Mouse (Mus musculus): ENCODE results near the gene Llgl2.
A peak's percentile ranks its signal among the peaks of the same experiment; 100 is the strongest.

Gene Llgl2

DNA sequence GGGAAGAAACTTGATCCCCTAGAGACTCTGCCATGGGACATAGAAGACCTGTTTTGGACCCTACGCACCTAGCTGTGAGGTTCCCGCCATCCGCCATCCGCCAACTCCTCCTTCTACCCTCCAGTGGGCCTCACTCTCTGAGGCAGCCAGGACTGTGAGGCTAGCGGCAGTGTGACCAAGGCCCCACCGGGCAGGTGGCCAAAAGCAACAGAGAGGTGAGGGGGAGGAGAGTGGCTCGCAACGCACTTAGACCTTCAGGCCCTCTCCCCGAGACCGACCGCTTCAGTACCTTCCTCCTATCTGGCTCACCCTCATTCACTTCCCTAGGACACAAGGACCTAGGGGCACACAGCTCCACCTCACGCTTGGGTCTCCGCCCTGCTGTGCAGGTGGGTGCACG is 13.5 kb upstream of the Llgl2 start:
- no peak for DNase-seq

DNA sequence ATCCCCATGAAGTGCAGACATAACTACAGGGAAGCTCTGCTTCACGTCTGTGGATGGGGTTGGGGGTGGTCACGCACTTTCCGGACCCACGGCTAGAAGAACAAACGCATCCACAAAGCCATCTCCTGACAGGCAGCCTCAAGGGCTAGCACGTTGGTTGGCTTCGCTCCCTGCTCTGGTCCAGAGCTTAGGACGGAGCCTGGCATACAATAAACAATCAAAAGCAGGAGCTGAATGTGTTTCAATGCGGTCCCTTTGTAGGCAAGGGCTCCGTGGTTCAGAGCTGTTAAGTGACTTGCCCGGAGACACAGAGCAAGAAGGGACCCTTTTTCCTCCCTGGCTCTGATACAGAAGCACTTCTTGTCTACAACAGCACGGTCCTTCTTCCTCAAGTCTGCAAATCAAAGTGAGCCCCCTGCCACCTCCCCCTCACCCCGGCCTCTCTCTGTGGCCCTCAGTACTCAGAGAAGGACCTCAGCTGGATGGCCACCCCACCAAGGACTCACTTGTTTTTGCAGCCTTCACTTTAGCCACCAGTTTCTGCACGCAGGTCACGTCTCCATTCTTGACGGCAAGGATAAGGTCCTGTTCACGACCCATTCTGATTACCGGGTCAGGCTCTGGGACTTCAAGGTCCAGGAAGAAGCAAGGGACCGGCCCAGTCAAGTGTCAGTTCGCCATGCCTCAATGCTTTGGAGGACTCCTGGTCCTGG is 12.3 kb upstream of the Llgl2 start:
- no peak for DNase-seq

DNA sequence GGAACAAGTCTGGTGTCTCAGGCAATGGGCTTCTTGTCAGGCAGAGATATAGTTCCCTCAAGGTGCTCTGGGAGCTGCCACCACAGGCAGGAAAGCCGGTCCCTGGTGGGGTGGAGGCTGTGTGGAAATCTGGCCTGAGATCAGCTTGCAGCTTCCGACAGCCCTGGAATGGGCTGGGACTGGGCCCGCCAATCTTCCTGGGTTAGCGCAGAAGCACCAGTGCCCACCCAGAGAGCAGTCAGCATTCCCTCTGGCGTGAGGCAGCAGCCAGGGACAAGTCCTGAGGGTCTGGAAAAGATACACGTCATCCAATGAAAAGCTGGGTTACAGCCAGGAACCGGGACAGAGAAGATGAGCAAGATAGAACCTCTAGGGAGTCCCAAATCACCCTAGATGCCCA is 11.8 kb upstream of the Llgl2 start:
- DNase-seq: no peak

DNA sequence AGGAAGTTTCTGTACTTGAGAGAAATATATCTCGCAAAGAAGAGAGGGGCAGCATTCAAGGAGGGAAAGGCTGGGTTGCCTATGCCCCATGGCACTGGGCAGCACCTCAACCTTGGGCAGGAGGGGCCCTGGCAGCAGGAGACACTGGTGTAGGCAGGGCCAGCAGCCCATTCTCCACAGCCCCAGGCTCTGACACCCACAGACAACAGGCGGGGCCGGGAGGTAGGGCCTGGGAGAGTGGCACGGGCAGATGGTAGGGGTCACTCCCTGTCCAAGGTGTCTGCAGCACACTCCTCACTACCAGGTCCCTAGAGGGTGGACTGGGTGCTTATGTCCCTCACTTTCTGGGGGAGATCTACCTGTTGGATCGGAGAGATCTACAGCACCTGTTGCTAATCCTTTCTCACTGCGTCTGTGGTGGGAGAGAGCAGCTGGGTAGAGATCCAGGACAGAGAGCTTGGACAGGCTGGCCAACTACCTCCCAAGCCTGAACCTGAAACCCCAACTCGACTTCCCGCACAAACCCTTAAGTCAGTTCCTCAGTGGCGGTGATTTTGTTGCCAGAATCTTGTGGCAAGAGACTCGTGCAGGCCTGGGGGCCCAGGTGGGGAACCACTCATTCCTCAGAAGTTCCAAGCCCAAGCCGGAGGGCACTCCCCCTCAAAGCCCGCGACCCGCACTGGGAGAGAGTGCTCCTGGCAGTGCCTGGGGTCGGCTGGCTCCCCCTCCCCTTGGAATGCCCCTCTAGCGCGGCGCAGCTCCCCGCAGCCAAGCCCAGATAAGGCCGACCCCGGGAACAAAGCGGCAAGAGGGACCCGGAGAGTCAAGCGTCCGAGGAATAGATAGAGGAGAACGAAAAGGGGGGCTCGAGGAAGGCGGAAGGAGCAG is 11.1 kb upstream of the Llgl2 start:
- no peak for DNase-seq

DNA sequence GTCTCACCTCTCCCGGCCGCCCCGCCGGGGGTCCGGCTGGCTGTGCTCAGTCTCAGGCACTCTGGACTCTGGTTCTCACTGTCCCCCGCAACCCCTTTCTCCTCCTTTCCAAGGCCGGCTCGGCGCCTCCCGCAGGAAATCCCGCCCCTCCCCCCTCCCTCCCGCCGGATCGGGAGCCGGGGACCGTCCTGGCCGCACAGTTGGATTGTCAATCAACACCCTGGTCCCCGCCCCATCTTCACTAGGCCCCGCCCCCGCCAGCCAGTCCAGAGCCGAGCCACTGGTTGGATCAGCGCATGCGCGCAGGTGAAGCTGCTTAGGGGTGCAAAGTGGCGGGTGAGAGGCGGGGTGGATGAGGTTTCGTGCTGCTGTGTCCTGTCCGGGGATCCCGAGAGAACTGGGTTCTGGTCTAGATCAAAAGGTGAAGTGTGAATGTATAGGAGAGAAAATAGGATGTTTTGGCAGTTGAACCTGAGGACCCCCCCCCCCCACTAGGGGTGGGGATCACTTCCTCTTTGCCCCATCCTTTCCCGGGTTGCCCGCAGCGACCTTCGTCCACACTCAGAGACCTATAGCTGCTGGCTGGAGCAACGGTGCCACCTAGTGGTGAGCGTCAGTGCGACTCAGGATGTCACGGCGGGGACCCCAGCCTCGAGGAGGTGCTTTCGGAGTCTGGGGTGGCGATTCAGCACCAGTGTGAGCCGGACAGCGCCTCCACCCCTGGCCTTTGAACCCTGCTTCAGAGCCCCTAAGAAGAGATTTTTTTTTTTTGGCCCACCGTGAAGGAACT is 10.1 kb upstream of the Llgl2 start, which contains the start of gene Caskin2:
Gene Caskin2, minus strand, starts transcription at position 133 of the 790 bp plus-strand sequence.
- peak; percentile 98 for DNase-seq

DNA sequence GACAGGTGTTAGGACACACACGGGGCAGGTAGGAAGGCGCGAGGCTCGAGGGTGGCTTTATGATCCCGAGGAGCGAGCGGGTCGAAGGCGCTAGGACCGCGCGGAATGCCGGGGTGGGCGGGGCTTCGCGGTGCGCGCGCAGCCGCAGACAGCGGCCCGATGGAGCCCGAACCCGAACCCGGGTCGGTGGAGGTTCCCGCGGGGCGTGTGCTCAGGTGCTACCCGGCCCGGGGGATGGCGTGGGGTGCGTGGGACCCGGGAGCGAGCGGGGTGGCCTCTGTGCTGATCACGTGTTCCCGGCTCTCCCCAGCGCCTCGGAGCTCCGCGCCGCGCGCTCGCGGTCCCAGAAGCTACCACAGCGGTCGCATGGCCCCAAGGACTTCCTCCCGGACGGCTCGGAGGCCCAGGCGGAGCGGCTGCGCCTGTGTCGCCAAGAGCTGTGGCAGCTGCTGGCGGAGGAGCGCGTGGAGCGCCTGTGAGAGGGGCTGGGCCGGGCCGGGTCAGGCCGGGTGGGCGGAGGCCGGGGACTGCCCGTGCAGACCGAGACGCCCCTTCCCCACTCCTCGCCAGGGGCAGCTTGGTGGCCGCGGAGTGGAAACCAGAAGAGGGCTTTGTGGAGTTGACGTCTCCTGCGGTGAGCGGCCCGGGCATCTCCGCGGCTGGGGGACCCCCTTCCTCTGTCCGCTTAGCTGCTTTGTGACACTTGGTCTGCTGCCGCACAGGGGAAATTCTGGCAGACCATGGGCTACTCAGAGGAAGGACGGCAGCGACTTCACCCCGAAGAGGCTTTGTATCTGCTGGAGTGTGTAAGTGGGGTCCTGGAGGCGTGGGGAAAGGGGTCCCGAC is 9.0 kb upstream of the Llgl2 start, which contains the start of gene Tsen54:
Gene Tsen54, plus strand, starts transcription at position 120 of the 846 bp plus-strand sequence.
- peak; percentile 92 for DNase-seq

DNA sequence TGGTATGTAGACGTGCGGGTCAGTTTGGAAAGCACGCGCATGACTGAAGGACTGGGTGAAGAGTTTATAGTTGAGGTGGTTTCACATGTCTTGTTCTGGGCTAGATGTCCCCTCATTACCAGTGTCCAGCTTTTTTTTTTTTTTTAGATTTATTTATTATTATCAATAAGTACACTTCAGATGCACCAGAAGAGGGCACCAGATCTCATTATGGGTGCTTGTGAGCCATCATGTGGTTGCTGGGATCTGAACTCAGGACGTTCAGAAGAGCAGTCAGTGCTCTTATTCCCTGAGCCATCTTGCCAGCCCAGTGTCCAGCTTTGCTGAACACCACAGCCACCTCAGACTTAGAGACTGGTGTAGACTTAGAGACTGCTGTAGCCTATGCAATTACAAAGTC is 6.5 kb upstream of the Llgl2 start:
- DNase-seq: no peak

DNA sequence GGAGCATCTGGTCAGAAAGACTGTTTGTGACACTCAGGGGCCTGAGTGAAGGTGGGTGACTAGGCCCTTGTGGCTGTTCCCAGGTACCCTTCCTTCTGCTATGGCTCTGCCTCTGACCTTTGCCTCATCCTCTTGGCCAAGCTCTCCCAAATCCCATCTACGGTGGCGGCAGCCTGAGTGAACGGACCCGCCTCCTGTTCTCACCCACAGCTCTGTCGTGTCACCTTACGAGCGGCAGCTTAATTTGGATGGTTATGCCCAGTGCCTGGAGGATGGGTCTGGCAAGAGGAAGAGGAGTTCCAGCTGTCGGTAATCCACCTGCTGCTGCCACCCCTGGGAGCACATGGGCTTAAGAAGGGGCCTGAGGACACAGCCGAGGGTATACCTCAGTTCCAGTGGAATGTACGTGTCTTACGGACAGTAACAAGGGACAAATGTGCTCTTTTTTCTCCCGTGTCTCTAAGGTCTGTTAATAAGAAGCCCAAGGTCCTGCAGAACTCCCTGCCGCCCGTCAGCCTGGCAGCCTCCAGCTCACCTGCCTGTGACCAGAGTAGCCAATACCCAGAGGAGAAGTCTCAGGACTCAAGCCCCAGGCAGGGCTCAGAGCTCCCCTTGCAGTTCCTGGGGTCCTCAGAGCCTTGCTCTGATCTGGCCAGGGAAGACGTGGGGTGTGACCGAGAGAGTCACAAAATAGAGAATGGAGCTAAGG is 3.8 kb upstream of the Llgl2 start:
- no peak for DNase-seq

DNA sequence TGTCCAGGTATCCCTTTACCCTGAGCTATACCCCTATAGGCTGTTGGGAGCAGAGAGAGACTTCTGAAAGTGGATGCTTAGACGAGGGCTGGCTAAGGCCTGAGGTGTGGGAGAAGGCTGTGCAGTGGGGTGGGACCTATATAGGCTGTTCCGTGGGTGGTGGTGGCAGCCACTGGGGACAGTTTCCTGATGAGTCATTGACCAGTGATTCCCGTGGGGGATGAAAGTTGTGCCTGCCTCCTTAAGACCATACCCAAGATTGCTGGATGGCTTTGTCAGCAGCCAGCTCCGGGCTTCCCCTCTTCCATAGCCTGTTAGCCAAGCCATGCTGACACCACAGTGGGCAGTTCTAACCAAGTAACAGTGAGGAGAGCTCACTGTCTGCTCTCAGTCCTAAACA is 2.8 kb upstream of the Llgl2 start:
- no peak for DNase-seq

DNA sequence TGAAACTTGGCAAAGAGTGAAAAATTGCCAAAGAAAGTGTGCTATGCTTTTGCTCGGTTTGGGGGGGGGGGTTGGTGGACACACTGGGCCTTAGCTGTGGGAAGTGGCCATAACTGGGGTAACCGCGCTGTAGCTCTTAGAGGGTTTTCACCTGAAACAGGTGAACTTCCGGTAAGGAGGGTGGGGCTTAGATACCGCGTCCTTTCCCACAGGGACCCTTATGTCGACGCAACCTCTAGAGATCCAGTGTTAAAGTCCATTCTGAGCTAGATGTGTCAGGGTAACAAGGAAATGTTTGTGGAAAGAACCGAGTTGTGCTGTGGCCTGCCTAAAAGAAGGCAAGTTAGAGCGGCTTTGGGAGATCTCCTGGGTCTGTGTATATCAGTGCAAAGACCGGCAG is 964 bp downstream of the Llgl2 start:
- DNase-seq: no peak

DNA sequence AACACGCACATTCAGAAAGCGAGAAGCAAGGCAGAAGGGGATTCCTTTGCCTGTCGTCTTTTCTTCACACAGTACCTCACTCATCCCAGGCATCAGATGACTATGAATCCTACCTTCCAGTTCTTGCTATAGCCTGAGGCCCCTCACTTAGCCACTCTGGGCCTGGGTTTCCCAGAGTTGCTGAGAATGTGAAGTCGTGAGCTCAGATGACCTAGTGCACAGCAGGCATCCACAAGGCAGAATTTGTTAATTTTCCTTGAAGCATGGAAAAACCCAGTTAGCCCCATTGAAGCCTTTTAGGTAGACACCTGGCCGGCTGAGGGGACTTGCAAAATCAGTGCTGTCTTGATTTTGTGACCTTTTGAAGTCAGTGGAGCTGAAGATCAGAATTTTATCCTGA is 2.6 kb downstream of the Llgl2 start:
- DNase-seq: no peak

DNA sequence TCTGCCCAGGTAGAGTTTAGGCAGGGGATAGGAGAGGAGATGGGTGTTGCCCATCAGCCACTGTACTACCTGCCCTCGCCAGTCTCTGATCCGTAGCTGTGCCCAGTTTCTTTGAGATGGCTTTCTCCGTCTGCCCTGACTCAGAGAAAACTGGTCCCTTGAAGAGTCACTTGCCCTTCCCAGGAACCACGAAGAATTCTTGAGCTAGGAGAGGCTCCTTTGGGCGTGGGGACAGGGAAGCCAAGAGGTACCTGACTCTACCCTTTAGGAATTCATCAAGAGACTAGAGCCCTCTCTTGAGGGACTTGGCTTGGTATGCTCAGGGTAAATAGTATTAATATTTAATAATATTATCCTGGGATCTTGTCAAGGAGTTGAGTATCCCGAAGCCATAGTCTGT is 3.8 kb downstream of the Llgl2 start:
- DNase-seq: no peak

DNA sequence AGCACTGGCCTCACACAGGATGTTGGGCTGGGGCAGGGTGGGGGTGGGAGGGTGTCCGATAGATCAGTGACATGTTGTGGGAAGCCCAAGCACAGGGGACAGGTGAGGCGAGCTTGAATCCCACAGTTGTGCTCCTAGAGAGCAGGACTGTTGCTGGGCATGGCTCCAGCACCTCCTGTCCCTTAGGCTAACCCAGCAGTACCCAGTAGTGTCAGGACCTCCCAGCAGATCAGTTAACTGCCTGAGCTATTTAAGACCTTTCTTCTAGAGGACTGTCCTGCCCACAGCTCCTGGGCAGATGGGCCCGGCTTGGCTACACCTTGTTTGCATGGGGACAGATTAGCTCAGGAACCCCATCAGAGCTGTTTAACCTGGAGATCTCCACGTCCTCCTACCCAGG is 5.2 kb downstream of the Llgl2 start:
- no peak for DNase-seq

DNA sequence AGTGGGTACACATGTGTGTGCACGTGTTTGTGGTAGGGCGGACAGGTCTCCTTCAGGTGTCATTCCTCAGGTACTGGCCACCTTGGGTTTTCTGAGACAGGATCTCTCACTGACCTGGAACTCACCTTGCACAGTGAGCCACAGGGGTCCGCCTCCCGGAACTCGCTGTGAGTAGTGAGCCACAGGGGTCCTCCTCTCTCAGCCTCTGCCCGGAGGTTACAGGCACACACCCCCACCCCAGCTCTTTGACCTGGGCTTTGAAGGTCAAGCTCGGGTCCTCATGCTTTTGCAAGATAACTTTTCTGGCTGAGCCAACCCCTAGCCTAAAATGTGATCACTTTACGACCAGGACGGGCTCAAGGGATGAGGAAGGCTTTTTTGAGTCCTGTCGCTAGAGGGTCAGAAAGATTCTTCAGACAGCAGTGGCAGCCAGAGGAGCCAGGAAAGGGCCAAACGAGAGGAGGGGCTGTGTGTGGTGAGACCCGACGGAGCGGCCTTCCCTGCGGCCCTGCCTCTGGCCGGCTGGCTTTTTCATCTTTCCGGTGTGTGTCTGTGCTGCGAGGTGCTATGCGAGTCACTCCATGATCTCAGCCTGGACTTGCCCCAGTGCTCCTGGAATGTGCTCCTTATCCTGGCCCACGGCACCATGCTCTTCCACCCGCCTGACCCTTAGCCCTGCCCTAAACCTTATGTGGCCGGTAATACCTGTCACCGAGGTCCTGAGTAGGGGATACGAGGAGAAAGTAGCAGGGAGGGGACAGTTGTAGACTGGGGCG is 6.9 kb downstream of the Llgl2 start:
- DNase-seq: no peak

DNA sequence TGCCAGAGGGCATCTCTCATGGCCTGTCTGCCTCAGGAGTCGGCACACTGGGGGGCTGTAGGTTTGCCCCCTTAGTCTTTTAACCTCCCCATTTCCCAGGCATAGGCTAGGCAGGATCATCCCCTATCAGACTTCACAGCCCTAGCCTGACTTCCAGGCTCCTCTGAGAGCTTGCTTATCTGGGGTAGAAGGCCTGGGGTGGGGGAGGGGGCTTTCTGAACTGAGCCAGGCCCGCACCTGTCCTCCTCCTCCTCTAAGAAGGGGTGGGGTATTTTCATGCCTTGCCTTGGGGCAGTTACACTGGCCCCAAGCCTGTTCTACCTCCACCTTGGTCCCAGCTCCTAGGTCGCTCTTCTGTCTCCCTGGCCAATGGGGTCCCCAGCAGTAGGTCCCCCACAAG is 7.7 kb downstream of the Llgl2 start:
- DNase-seq: no peak

DNA sequence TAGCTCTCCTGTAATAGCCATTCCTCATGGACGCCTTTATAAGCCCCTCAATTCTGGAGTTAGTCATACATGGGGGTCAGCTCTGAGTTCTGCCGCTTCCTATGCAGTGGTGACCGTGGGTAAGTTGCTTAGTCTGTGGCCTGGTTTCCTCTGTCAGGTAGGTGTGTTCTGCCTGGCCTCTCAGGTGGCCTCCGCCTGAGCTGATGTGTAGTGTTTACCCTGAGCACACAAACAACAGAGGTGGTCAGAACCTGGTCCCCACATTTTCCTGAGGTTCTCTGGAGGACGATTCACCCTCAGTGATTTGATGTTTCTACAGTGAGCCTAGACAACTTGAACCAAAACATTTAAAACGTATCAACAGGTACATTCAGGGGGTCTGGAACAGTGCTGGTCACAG is 8.2 kb downstream of the Llgl2 start:
- DNase-seq: no peak

DNA sequence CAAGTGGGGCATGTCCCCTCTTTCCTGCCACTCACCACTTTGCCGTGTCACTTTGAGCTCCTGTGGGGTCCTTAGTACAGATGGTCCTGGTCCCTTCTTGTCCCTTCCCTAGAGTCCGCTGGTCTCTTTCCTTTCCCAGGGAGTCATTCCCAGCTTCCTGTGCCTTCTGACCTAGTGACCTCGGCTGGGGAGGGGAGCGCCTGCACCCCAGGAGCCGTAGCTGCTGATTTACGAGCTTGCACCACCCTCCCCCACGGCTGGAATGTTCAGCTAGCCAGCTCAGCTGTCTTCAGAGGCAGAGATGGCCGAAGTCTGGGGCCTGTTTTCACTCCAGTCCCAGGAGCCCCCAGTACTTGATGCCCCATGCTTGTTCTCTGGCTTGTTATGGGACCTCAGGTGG is 8.7 kb downstream of the Llgl2 start:
- no peak for DNase-seq

DNA sequence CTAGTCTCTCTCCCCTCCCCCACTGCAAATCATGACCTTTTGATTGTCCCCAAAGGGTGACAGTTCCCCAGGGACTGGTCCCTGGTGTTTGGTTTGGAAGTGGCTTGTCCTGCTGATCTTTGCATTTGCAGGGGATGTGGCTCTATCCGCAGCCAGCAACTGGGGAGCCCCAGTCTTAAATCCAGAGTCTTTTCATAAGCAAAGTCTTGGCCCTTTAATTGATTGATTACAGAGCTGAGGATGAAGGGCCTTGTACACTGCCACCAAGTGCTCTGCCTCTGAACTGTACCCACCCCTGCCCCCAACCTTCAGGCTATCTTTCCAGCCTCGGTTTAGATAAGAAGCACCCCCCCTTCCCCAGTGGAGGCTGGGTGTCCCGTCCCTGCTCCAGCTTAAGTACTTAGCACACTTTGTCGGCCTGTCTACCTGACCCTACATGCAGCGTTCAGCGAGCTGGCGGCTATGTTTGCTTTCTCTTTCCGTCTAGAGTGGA is 9.2 kb downstream of the Llgl2 start:
- no peak for DNase-seq

DNA sequence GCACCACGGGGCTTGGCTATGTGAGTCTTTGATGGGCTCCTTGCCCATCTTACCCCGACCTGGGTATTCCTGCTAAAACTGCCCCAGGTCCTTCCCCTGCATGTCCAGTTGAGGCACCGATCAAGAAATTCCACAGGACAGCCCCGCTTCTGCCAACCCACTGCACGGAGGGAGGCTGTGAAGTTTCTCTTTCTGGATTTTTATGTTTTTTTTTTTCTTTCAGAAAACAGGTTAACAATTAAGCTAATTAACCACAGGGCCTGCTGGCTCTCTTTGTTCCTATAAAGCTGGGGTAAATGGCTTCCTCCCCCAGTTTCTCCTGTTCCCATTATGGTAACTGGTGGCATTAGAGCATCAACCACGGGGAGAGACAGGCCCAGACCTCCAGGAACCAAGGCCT is 10.2 kb downstream of the Llgl2 start:
- no peak for DNase-seq

DNA sequence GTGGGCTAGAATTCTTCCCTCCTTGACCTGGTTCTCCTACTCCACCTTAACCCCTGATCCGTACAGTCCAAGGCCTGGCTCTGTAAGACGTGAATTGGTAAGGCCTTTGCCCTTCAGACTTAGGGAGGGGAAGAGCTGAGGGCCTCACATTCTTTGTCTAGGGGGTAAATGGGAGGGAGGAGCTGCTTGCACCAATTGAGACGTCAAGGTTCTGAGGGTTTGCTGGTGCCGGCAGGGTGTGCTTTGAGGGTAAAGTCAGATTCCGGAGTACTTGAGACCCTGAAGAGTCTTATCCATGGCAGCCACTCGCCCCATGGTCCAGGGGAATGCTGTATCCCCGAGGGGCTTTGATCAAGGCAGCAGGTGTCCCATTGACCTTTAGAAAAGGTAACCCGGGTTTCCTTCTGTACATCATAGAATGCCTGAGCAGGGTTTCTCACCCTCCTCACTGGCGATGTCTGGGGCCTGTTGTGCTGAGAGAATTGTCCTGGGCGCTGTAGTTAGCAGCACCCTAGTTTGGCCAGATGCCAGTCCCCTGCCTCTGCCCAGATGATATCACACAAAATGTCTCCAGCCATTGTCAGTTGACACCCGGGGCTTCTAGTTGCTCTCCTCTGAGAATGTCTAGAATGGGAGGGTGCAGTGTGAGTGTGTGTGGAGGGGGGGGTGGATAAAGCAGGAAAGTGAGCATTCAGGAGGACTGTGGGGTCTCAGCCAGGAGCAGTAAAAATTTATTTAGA is 13.0 kb downstream of the Llgl2 start:
- DNase-seq: no peak

Measured in thymus, postnatal 4 days (tissue).